Mouse (Mus musculus): ENCODE measurements around the gene Rpl18. TPM values are rescaled to one million over a fixed set of nuclear protein-coding genes. Genes with fewer than 3 reads are reported as not detected.

Gene Rpl18
- total RNA-seq (2021): 100 to 1,000 TPM; 318 to 325 TPM
- long read RNA-seq, experiment 1, transcript Rpl18-201 (6 exons, 679 nt): major isoform, 34 of 52 reads
- long read RNA-seq, experiment 1, partial matches to known transcripts: 9 of 52 reads
- long read RNA-seq, experiment 1, other reads (novel, unspliced or antisense): 5 of 52 reads
- long read RNA-seq, experiment 2, transcript Rpl18-201 (6 exons, 679 nt): major isoform, 17 of 27 reads
- long read RNA-seq, experiment 2, partial matches to known transcripts: 4 of 27 reads
- long read RNA-seq, experiment 2, other reads (novel, unspliced or antisense): 3 of 27 reads

GRCm38 (mm10) chr7:45715090-45715708, at the start of gene Rpl18:
Gene Rpl18 (plus strand): TSS chr7:45715457.
- intact Hi-C loops (cut with DNase I): no loop called here
- peak; percentile 97 to 98 for DNase-seq (ENCODE audit: extremely low spot score in 1 of 2, low spot score in 2 of 2)
- Histone ChIP-seq H3K4me3 (peak within 1 kb of the TSS; percentile 91), H3K27ac (peak within 1 kb of the TSS; percentile 86)
- TF ChIP-seq CTCF (IDR thresholded peaks at IDR 0.05): no peak; the same call in 1 of the 2 replicates

GRCm38 (mm10) chr7:45666161-45666560, 49.1 kb upstream of the Rpl18 start, which contains the start of gene Fut2:
Gene Fut2 (minus strand): TSS chr7:45666394.
- TF ChIP-seq CTCF (IDR thresholded peaks at IDR 0.05): no peak
- no peak for DNase-seq (ENCODE audit: extremely low spot score in 1 of 2, low spot score in 2 of 2)
- Histone ChIP-seq H3K4me3 (no peak within 1 kb of the TSS), H3K27ac (no peak within 1 kb of the TSS)
- intact Hi-C loops (cut with DNase I): no loop called here

- intact Hi-C loops (cut with DNase I): no loop called here
- DNase-seq (ENCODE audit: extremely low spot score in 1 of 2, low spot score in 2 of 2): no peak
- TF ChIP-seq CTCF (IDR thresholded peaks at IDR 0.05): no peak
- Histone ChIP-seq H3K4me3 (no peak overlapping the region), H3K27ac (no peak overlapping the region)
Measured at GRCm38 (mm10) chr7:45667761-45668160, 47.5 kb upstream of the Rpl18 start.

GRCm38 (mm10) chr7:45668921-45669320, 46.3 kb upstream of the Rpl18 start:
- peak; percentile 26 for TF ChIP-seq CTCF (IDR thresholded peaks at IDR 0.05)
- H3K4me3 ChIP-seq: no peak overlapping the region
- intact Hi-C loops (cut with DNase I): no loop called here
- DNase-seq (ENCODE audit: extremely low spot score in 1 of 2, low spot score in 2 of 2): no peak
- H3K27ac ChIP-seq: no peak overlapping the region

DNA sequence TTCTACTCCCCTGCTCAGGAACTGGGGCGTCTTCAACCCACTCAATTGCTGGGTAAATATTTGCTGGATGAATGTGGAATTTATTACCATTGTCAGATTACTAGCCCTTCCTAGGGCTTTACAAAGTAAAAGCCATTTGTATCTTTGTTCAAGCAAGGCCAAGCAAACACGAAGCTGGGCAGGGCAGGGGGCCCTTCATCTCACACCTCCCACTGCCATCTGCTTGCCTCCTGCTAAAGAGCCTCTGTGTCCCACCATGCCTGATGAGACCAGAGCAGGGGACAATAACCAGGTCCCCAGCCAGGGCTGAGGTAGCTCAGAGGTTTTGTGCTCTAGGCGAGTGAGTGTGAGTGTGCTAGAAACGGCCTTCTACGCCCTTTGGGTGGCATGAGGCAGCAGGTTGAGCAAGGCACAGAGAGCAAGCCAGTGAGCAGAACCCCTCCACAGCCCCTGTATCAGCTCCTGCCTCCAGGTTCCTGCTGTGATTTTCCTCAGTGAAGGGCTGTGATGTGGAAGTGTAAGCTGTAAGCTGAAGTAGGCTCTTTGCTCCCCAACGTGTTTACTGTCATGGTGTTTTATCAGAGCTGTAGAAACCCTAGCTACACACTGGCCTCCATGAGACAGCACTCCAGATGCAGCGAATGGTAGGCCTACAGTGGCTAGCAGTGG, 37.5 kb upstream of the Rpl18 start:
- Histone ChIP-seq H3K27ac (no peak overlapping the region), H3K4me3 (no peak overlapping the region)
- intact Hi-C loops (cut with DNase I): no loop called here
- no peak for TF ChIP-seq CTCF (IDR thresholded peaks at IDR 0.05)
- DNase-seq (ENCODE audit: extremely low spot score in 1 of 2, low spot score in 2 of 2): no peak

DNA sequence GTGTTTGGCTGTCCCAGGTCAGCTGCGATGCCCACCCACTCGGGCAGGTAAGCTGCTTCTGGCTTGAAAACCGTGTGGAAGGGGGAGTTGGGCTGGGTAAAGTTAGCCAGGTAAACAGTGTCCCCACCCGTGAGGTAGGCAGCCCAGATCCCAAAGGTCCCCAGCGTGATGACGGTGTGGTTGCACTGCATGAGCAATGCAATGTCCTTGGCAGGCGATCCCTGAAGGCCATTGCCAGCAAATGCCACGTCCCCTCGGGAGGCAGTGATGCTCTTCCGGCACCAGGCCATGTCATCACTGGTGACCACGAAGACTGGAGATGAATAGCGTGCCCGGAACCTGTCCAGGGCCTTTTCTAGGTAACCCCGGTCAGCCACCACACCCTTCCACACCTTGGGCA, 36.7 kb upstream of the Rpl18 start:
- intact Hi-C loops (cut with DNase I): no loop called here

GRCm38 (mm10) chr7:45679966-45680621, 35.2 kb upstream of the Rpl18 start:
- Histone ChIP-seq H3K27ac (peak overlapping the region; percentile 53; the same call in 1 of the 2 replicates), H3K4me3 (no peak overlapping the region)
- intact Hi-C loops (cut with DNase I): loop anchor here (5.0 kb wide), 1 partner anchor 213 kb away; the partner anchor contains the start of gene Bax
- no peak for TF ChIP-seq CTCF (IDR thresholded peaks at IDR 0.05)
- no peak for DNase-seq (ENCODE audit: extremely low spot score in 1 of 2, low spot score in 2 of 2)

More for the DNA sequence above, 36.7 kb upstream of the Rpl18 start:
- H3K4me3 ChIP-seq: no peak overlapping the region
- DNase-seq (ENCODE audit: extremely low spot score in 1 of 2, low spot score in 2 of 2): no peak
- H3K27ac ChIP-seq: no peak overlapping the region
- no peak for TF ChIP-seq CTCF (IDR thresholded peaks at IDR 0.05)

DNA sequence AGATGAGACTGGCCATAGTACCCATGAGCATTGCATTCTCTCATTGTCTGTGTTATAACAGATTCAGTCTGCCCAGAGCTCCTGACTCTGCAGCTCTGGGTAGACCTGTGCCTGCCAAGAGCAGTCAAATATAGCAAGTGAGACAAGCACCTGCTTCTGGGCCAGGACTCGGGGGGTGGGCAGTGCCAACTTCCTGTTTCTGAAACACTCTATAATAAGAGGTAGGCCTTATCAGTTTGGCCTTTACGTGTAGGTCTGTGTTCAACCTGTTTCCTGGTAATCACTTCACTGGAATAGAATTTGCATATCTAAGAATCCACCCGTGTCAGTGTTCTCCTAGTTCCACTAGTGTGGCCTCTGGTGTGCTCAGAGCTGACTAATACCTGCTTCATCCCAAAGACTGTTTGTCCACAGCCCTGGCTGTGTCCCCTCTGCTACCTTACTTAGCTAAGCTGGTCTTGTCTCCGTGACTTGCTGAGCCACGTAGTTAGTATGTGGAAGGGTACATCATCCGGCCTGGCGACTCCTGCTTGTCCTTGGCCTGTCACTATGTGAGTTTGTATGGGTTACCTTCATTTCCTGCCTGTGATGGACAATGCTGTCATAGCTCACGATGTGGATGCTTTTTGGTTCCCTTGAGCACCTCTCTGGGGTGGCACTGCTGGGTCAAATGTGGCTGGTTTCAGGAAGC, 34.1 kb upstream of the Rpl18 start:
- no peak for TF ChIP-seq CTCF (IDR thresholded peaks at IDR 0.05)
- no peak for DNase-seq (ENCODE audit: extremely low spot score in 1 of 2, low spot score in 2 of 2)
- intact Hi-C loops (cut with DNase I): loop anchor here (5.0 kb wide), 1 partner anchor 214 kb away; the partner anchor contains the start of gene Bax
- Histone ChIP-seq H3K4me3 (no peak overlapping the region), H3K27ac (no peak overlapping the region)

DNA sequence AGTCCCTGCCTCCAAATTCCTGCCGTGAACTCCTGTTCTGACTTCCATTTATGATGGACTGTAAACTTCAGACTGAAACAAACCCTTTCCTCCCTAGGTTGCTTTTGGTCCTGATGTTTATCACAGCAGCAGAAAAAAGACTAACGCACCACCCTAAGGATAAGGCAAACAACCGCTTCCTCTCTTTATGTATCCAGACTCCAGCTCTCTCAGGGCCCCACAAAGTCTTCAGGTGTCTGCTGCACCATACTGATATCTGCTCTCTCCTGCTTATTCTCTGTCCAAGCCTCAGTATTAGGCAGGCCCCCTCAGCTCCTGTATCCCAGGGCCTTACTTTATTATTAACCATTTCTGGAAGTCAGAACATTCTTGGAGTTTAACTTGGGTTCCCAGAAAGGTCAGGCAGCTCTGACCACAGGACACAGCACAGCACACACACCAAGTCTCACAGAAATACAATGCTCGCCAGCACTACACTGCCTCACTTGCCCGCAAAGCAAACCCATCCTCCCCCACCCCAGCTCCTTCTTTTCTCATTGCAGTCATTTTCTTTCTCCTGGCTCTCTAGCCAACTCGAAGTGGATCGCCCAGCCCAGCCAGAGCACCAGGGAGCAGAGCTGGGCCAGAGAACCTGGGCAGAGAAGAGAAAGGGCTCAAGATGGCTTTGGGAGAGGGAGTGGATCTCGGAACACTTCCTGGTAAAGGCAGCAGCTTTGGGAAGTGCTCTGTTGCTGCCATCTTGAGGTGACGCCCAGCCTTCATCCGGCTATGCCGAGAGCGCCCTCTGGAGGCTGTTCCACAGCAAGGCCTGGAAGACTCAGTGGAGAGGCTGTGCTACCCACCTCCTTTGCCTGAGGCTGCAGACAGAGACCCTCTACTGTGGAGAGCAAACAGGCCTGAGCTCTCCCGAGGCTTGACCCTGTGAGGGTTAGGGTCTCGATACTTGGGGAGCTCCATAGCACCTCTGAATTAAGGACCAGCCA, 32.8 kb upstream of the Rpl18 start:
- Histone ChIP-seq H3K27ac (peak overlapping the region; percentile 69), H3K4me3 (no peak overlapping the region; the same call in 1 of the 2 replicates)
- TF ChIP-seq CTCF (IDR thresholded peaks at IDR 0.05): peak; percentile 99
- intact Hi-C loops (cut with DNase I): loop anchor here (2.0 to 5.0 kb wide), 2 partner anchors 90 to 215 kb away; partner anchors contain the start of gene Bax
- DNase-seq (ENCODE audit: extremely low spot score in 1 of 2, low spot score in 2 of 2): peak; percentile 83 to 84
